Mouse (Mus musculus): Measurements from ENCODE around the gene Gpi1. TPM values are rescaled to one million over a fixed set of nuclear protein-coding genes. Genes with fewer than 3 reads are reported as not detected.
"Not testable (repeated sequence)": the region's sequence is repeated elsewhere in the genome, so short reads cannot be mapped to it uniquely, and the experiment has no call there.

The Gpi1 gene
- total RNA-seq, 2 experiments from 2014 or later, result 799 to 899 TPM

DNA sequence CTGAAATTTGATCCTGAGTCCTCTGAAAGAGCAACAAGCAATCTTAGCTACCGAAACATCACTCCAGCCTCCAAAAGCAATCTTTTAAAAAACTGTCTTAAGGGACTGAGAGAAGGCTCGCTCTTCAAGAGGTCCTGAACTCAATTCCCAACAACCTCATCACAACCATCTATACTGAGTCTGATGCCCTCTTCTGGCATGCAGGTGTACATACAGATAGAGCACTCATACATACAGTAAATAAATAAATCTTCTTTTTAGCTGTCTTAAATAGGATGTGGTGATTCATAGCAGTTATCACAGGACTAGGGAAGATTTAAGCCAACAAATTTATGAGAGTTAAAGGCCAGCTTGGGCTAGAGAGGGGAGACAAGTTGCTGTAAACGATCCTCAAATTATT is 34.5 kb downstream of the Gpi1 start:
- no peak for DNase-seq (ENCODE audit: low spot score in 2 of 2)

GRCm38 (mm10) chr7:34192825-34193224 is 37.3 kb downstream of the Gpi1 start:
- no peak for DNase-seq (ENCODE audit: low spot score in 2 of 2)

- no peak for DNase-seq (ENCODE audit: low spot score in 2 of 2)
Observed at GRCm38 (mm10) chr7:34189376-34189989, 40.7 kb downstream of the Gpi1 start.

GRCm38 (mm10) chr7:34183794-34184193 is 46.3 kb downstream of the Gpi1 start:
- no peak for DNase-seq (ENCODE audit: low spot score in 2 of 2)

- DNase-seq (ENCODE audit: low spot score in 2 of 2), result no peak
Observed at GRCm38 (mm10) chr7:34183356-34183755, 46.8 kb downstream of the Gpi1 start.

- not testable (repeated sequence) for DNase-seq (ENCODE audit: low spot score in 2 of 2)
Observed at GRCm38 (mm10) chr7:34176241-34176640, 53.9 kb downstream of the Gpi1 start.

DNA sequence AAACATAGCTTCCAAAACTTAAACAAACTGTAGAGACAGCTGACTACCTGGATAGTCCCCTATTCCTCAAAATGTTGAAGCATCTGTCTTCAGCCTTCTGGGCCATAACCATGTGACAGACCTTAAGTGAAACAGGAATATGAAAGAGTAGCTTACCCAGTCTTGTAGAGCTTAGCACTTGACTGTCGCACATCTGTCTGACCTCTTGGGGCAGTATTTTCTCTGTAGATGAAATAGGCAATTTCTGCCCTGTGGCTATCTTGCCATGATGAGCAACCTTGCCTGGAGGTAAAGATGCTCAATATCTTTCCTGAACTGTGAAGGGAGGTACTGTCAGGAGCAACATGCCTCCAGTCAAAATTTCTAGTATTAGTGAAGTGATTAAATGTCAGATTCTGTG is 57.9 kb downstream of the Gpi1 start:
- DNase-seq (ENCODE audit: low spot score in 2 of 2), result no peak

- no peak for DNase-seq (ENCODE audit: low spot score in 2 of 2)
Observed at GRCm38 (mm10) chr7:34169454-34169853, 60.7 kb downstream of the Gpi1 start, which contains the start of gene Uba2. Gene Uba2 (minus strand): TSS chr7:34169599.

GRCm38 (mm10) chr7:34168470-34169251 is 61.5 kb downstream of the Gpi1 start:
- DNase-seq (ENCODE audit: low spot score in 2 of 2), result peak; percentile 89 to 93

DNA sequence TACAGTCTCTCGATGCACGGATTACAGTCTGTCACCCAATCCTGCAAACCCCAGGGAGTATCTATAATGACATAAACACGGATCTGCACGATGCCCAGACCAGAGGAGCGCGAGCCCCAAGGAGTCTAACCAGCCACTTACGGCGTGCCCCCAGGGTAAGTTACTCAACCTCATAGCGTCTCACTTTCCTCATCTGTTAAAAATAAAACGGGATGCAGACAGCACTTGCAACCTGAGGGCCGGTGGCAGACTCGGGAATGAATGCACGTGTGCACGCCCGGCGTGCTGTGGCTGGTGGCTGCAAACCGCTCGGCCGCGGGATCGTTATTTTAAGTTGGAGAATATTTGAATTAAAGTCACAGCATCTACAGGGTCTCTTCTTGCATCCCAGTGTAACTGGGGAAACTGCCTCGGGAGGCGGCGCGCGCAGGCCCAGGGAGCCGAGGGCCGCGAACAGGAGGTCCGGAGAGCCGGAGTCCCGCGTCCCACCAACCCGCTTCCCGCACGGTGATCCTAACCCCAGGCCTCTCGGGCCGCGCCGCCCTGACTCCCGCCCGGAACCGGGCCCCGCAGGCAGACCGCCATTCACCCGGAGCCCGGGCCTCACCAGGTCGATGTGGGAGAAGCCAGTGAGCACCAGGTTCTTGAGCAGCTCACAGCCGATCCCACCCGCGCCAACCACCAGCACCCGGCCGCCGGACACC is 62.2 kb downstream of the Gpi1 start:
- DNase-seq (ENCODE audit: low spot score in 2 of 2), result peak in 1 of 2 experiments; percentile 12

DNA sequence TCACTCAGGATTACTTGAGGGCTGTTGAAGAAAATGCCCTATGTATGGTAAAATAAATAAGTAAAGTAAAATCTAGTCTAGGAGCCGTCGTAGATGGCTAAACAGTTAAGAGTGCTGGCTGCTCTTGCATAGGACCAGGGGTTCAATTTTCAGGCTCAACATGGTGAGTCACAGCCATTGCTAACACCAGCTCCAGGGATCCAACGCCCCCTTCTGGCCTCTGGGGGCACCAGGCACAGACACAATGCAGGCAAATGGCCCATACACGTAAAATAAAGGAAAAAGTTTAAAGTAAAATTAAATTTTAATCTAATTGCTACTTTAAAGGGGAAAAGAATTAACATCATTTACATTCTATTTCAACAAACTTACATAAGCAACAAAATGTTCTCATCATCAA is 63.3 kb downstream of the Gpi1 start:
- peak in 1 of 2 experiments; percentile 20 for DNase-seq (ENCODE audit: low spot score in 2 of 2)

DNA sequence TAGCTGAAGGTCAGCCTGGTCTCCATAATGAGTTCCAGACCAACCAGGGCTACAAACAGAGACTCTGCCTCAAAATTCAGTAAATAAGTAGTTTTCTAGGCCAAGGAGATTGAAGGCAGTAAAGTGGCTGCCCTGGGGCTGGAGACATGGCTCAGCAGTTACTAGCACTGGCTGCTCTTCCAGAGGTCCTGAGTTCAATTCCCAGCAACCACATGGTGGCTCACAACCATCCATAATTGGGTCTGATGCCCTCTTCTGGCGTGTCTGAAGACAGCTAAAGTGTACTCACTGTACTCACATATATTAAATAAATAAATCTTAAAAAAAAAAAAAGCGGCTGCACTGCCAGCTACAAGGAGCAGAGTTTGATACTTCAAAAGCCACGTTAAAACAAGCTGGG is 64.1 kb downstream of the Gpi1 start:
- no peak for DNase-seq (ENCODE audit: low spot score in 2 of 2)

- DNase-seq (ENCODE audit: low spot score in 2 of 2), result no peak
Observed at GRCm38 (mm10) chr7:34164671-34165070, 65.5 kb downstream of the Gpi1 start.

DNA sequence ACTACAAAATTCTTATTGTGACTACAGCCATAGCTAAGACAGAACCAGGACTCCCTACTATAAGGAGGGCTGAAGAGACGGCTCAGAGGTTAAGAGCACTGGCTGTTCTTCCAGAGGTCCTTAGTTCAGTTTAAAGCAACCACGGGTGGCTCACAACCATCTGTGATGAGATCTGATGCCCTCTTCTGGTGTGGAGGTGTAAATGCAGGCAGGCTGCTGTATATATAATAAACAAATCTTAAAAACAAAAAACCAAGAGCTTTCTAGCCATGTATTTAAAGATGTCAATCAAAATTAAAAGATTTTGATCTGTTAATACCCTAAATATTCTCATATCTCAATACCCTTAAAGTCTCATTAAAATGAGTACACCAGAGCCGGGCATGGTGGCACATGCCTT is 71.0 kb downstream of the Gpi1 start:
- DNase-seq (ENCODE audit: low spot score in 2 of 2), result no peak

- DNase-seq (ENCODE audit: low spot score in 2 of 2), result no peak
Observed at GRCm38 (mm10) chr7:34157994-34158393, 72.1 kb downstream of the Gpi1 start.

Other genes starting within 250 kb of the Gpi1 start
- not detected for gene Scgb2b27, start 216.4 kb downstream of the Gpi1 start, total RNA-seq (2021)
- gene Scgb1b27, start 208.9 kb downstream of the Gpi1 start, total RNA-seq (2021), result not detected
- not detected for gene Scgb1b30, start 134.9 kb downstream of the Gpi1 start, total RNA-seq (2021)
- 10 to 100 TPM; 24.0 to 29.0 TPM for gene Wtip, start 97.1 kb downstream of the Gpi1 start, total RNA-seq (2021)
- gene Uba2, start 60.7 kb downstream of the Gpi1 start, total RNA-seq (2021), result 10 to 100 TPM; 66.8 to 78.1 TPM
- 10 to 100 TPM; 22.6 to 23.8 TPM for gene Pdcd2l, start 33.7 kb downstream of the Gpi1 start, total RNA-seq (2021)
- not detected for gene Gm6096, start 20.7 kb upstream of the Gpi1 start, total RNA-seq (2021)
- 10 to 100 TPM; 67.0 to 74.9 TPM for gene 4931406P16Rik, start 83.2 kb upstream of the Gpi1 start, total RNA-seq (2021)
- gene Lsm14a, start 163.0 kb upstream of the Gpi1 start, total RNA-seq (2021), result 100 to 1,000 TPM in 1 of 2 experiments, 10 to 100 TPM in 1; 97.5 to 117 TPM